Mouse (Mus musculus): ENCODE measurements at regions not wholly inside any gene's neighbourhood (a gene's known extent, or its start where the extent isn't known, plus 50 kb on each side); places are given as distances from the start of the nearest gene placed in this dataset.

GRCm38 (mm10) chr10:109607121-109607520 is 596.3 kb upstream of the Syt1 start:
- in situ Hi-C loops (cut with MseI, MboI): no loop called here

- in situ Hi-C loops (cut with MseI, MboI): no loop called here
Measured at GRCm38 (mm10) chr10:109603241-109603640, 592.5 kb upstream of the Syt1 start.

- in situ Hi-C loops (cut with MseI, MboI): no loop called here
Measured at GRCm38 (mm10) chr10:109598604-109599003, 587.8 kb upstream of the Syt1 start.

GRCm38 (mm10) chr10:109573200-109573599 is 562.4 kb upstream of the Syt1 start:
- in situ Hi-C loops (cut with MseI, MboI): no loop called here

- in situ Hi-C loops (cut with MseI, MboI): no loop called here
Measured at GRCm38 (mm10) chr10:109569798-109570197, 559.0 kb upstream of the Syt1 start.

- in situ Hi-C loops (cut with MseI, MboI): no loop called here
Measured at GRCm38 (mm10) chr10:109566675-109567074, 555.9 kb upstream of the Syt1 start.

- in situ Hi-C loops (cut with MseI, MboI): no loop called here
Measured at GRCm38 (mm10) chr10:109561638-109562037, 550.9 kb upstream of the Syt1 start.

GRCm38 (mm10) chr10:109561094-109561493 is 550.3 kb upstream of the Syt1 start:
- in situ Hi-C loops (cut with MseI, MboI): no loop called here

- in situ Hi-C loops (cut with MseI, MboI): no loop called here
Measured at GRCm38 (mm10) chr10:109543301-109543700, 532.5 kb upstream of the Syt1 start.

GRCm38 (mm10) chr10:109540229-109540628 is 529.4 kb upstream of the Syt1 start:
- in situ Hi-C loops (cut with MseI, MboI): no loop called here

GRCm38 (mm10) chr10:109528096-109528495 is 517.3 kb upstream of the Syt1 start:
- in situ Hi-C loops (cut with MseI, MboI): no loop called here

- in situ Hi-C loops (cut with MseI, MboI): no loop called here
Measured at GRCm38 (mm10) chr10:109521681-109522080, 510.9 kb upstream of the Syt1 start.

GRCm38 (mm10) chr10:109517664-109518063 is 506.9 kb upstream of the Syt1 start:
- in situ Hi-C loops (cut with MseI, MboI): no loop called here

GRCm38 (mm10) chr10:109515225-109515624 is 504.4 kb upstream of the Syt1 start:
- in situ Hi-C loops (cut with MseI, MboI): no loop called here

GRCm38 (mm10) chr10:109510917-109511715 is 500.3 kb upstream of the Syt1 start:
- in situ Hi-C loops (cut with MseI, MboI): no loop called here

GRCm38 (mm10) chr10:109508553-109508952 is 497.8 kb upstream of the Syt1 start:
- in situ Hi-C loops (cut with MseI, MboI): loop anchor here in 1 of 2 experiments (10.0 kb wide), 1 partner anchor 206 kb away; no protein-coding TSS in a partner anchor

GRCm38 (mm10) chr10:109507228-109507627 is 496.4 kb upstream of the Syt1 start:
- in situ Hi-C loops (cut with MseI, MboI): loop anchor here in 1 of 2 experiments (10.0 kb wide), 1 partner anchor 208 kb away; no protein-coding TSS in a partner anchor

GRCm38 (mm10) chr10:109504683-109505082 is 493.9 kb upstream of the Syt1 start:
- in situ Hi-C loops (cut with MseI, MboI): loop anchor here in 1 of 2 experiments (10.0 kb wide), 1 partner anchor 210 kb away; no protein-coding TSS in a partner anchor

- in situ Hi-C loops (cut with MseI, MboI): loop anchor here in 1 of 2 experiments (10.0 kb wide), 1 partner anchor 214 kb away; no protein-coding TSS in a partner anchor
Measured at GRCm38 (mm10) chr10:109500861-109501260, 490.1 kb upstream of the Syt1 start.

- in situ Hi-C loops (cut with MseI, MboI): loop anchor here in 1 of 2 experiments (25.0 kb wide), 1 partner anchor 761 kb away; no protein-coding TSS in a partner anchor
Measured at GRCm38 (mm10) chr10:109498301-109498700, 487.5 kb upstream of the Syt1 start.

- in situ Hi-C loops (cut with MseI, MboI): loop anchor here in 1 of 2 experiments (25.0 kb wide), 1 partner anchor 759 kb away; no protein-coding TSS in a partner anchor
Measured at GRCm38 (mm10) chr10:109496161-109496560, 485.4 kb upstream of the Syt1 start.

- in situ Hi-C loops (cut with MseI, MboI): loop anchor here in 1 of 2 experiments (25.0 kb wide), 1 partner anchor 753 kb away; no protein-coding TSS in a partner anchor
Measured at GRCm38 (mm10) chr10:109490765-109491164, 480.0 kb upstream of the Syt1 start.

GRCm38 (mm10) chr10:109488000-109488399 is 477.2 kb upstream of the Syt1 start:
- in situ Hi-C loops (cut with MseI, MboI): loop anchor here in 1 of 2 experiments (25.0 kb wide), 1 partner anchor 751 kb away; no protein-coding TSS in a partner anchor

Data from mouse trophoblast stem cell (cell line).